ENCODE assay signal across 11 mouse cellular contexts in the genomic region with DNA sequence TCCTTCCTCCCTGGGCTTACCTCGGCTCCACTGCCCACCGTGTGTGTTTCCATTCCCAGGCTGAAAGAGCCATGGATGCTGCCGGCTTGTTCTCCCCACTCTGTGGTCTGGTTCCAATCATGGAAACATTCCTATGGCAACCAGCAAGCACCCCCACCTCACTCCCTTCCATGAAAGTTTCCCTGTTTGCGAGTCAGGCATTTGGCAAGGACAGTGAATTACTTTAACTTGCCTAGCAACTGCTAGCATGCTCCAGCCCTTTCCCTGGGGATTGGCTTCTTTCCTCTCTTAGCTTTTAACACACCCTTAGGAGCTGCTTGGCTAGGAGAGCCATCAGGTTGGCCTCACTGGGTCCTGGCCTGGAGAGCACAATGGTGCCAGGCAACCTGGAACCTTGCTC.
DNase-seq lines count a peak whose midpoint lies in the region; ATAC-seq and TF ChIP-seq lines count a peak whose summit lies in the region.
"Had no signal": no experiment of that assay in that cellular context is flagged by ENCODE, and none has a peak within 500 bp of the region (broad histone marks: within the 10 kb centered on the region; RNA-seq: fewer than 3 reads in every experiment).

No protein-coding gene starts in this region.

- H3K4me3 ChIP-seq in hindbrain, embryonic 11.5 days (ENCODE audit: low read depth, low read length), result no peak overlapping the region
- H3K4me3 ChIP-seq in hindbrain, embryonic 10.5 days, result no peak overlapping the region
- peak overlapping the region; percentile 2; the same call in 1 of the 2 replicates for H3K4me3 ChIP-seq in forebrain, postnatal 0 days (ENCODE audit: low read depth, low read length)
- H3K4me3 ChIP-seq: stomach, embryonic 15.5 days had no signal

- no peaks in the 10 kb centered on the region for H3K27me3 ChIP-seq in hindbrain, embryonic 11.5 days (ENCODE audit: control insufficient read depth, insufficient read depth, low read length)
- no peaks in the 10 kb centered on the region for H3K27me3 ChIP-seq in hindbrain, embryonic 10.5 days (ENCODE audit: insufficient read depth, poor library complexity, severe bottlenecking)
- no peaks in the 10 kb centered on the region for H3K27me3 ChIP-seq in forebrain, postnatal 0 days (ENCODE audit: insufficient read depth, low read length)
- H3K27me3 ChIP-seq: stomach, embryonic 15.5 days had no signal

- 72% methylated on average over 4 of the region's 4 CpGs for WGBS in hindbrain, embryonic 11.5 days
- WGBS in hindbrain, embryonic 10.5 days, result 78% methylated on average over 4 of the region's 4 CpGs
- 38% methylated on average over 4 of the region's 4 CpGs for WGBS in forebrain, postnatal 0 days

- no peak overlapping the region for H3K4me2 ChIP-seq in hindbrain, embryonic 11.5 days (replicated peaks; ENCODE audit: low read depth, low read length)
- peak overlapping the region; percentile 31 for H3K4me2 ChIP-seq in forebrain, postnatal 0 days (ENCODE audit: low read depth)
- H3K4me2 ChIP-seq: stomach, embryonic 15.5 days had no signal

- no peak for TF ChIP-seq CTCF in forebrain, postnatal 0 days (IDR thresholded peaks at IDR 0.05; ENCODE audit: low read depth)

- no peak overlapping the region for H3K9ac ChIP-seq in hindbrain, embryonic 11.5 days (ENCODE audit: low read depth, low read length)
- H3K9ac ChIP-seq in forebrain, postnatal 0 days, result no peak overlapping the region
- H3K9ac ChIP-seq: stomach, embryonic 15.5 days had no signal

- no peak for ATAC-seq in hindbrain, embryonic 11.5 days (ENCODE audit: low FRiP score)
- ATAC-seq in forebrain, postnatal 0 days, result peak; percentile 77

- H3K36me3 ChIP-seq in hindbrain, embryonic 11.5 days (ENCODE audit: control insufficient read depth, insufficient read depth, low read length), result no peaks in the 10 kb centered on the region
- no peaks in the 10 kb centered on the region for H3K36me3 ChIP-seq in hindbrain, embryonic 10.5 days
- H3K36me3 ChIP-seq in forebrain, postnatal 0 days (ENCODE audit: insufficient read depth), result no peaks in the 10 kb centered on the region
- H3K36me3 ChIP-seq: stomach, embryonic 15.5 days had no signal

- DNase-seq in hindbrain, embryonic 11.5 days (ENCODE audit: low spot score), result peak; percentile 23
- DNase-seq in hindbrain, embryonic 10.5 days (ENCODE audit: low spot score), result no peak
- DNase-seq in forebrain, postnatal 0 days, result peak; percentile 82
- DNase-seq in layer of hippocampus, adult 9-10 months (ENCODE audit: low spot score), result peak; percentile 38
- peak; percentile 51 to 56 for DNase-seq in right cerebral cortex, adult 2 months (ENCODE audit: low spot score in 2 of 2)
- DNase-seq in testis, postnatal 14 days (ENCODE audit: low spot score), result no peak
- DNase-seq in ovary, postnatal 14 days (ENCODE audit: low spot score), result no peak
- DNase-seq in ovary, adult 18-20 months (ENCODE audit: low spot score), result no peak
- DNase-seq: cerebellum, adult 9-10 months; kidney, postnatal 25 days had no signal

- no peaks in the 10 kb centered on the region for H3K4me1 ChIP-seq in hindbrain, embryonic 11.5 days (replicated peaks; ENCODE audit: control insufficient read depth, insufficient read depth, low read length)
- H3K4me1 ChIP-seq in hindbrain, embryonic 10.5 days (replicated peaks), result peaks cover 11% of the 10 kb centered on the region
- peaks cover 33% of the 10 kb centered on the region for H3K4me1 ChIP-seq in forebrain, postnatal 0 days (ENCODE audit: insufficient read depth)
- H3K4me1 ChIP-seq: stomach, embryonic 15.5 days had no signal

- H3K27ac ChIP-seq in hindbrain, embryonic 11.5 days (ENCODE audit: low read depth, low read length), result no peak overlapping the region
- H3K27ac ChIP-seq in hindbrain, embryonic 10.5 days, result no peak overlapping the region
- H3K27ac ChIP-seq in forebrain, postnatal 0 days (ENCODE audit: low read depth, low read length), result no peak overlapping the region
- H3K27ac ChIP-seq: stomach, embryonic 15.5 days had no signal

- H3K9me3 ChIP-seq in hindbrain, embryonic 11.5 days (ENCODE audit: control insufficient read depth, low read length), result no peaks in the 10 kb centered on the region
- H3K9me3 ChIP-seq in hindbrain, embryonic 10.5 days, result 0 out of 2 replicates have a peak, but pooled peaks cover 7% of the 10 kb centered on the region
- H3K9me3 ChIP-seq in forebrain, postnatal 0 days (ENCODE audit: low read length), result no peaks in the 10 kb centered on the region
- H3K9me3 ChIP-seq: stomach, embryonic 15.5 days had no signal

Comparison
In these comparisons a context has a peak if more than half of its experiments do, and no peak if none do; other contexts are left out.
1. DNase-seq: peak in hindbrain, embryonic 11.5 days (single experiment), forebrain, postnatal 0 days (single experiment), layer of hippocampus, adult 9-10 months (single experiment) and right cerebral cortex, adult 2 months (2 of 2); none in hindbrain, embryonic 10.5 days (single experiment), testis, postnatal 14 days (single experiment), ovary, postnatal 14 days (single experiment) and ovary, adult 18-20 months (single experiment).